Mouse (Mus musculus): ENCODE measurements around the gene Aasdh. TPM values are rescaled to one million over a fixed set of nuclear protein-coding genes. Genes with fewer than 3 reads are reported as not detected.
A peak's percentile ranks its signal among the peaks of the same experiment; 100 is the strongest.

The Aasdh gene
- polyA plus RNA-seq, 1 experiment: 9.8 TPM

DNA sequence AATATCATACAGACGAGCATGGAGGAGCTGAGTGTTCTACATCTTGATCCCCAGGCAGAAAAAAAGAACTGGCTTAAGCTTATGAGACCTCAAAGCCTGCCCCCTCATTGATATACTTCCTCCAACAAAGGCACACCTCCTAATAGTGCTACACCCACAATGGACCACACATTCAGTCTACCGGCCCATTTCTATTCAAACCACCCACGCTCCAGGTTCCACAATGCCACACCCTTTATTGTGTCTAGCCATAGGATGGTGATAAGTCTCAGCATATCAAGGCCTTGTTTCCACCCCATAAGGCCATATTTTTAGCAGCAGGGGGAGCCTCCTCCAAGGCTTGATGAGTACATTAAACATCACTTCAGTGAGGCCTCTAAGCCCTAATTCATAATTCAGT is 5.5 kb upstream of the Aasdh start:
- H3K27me3 ChIP-seq (ENCODE audit: control insufficient read depth, insufficient read depth, low read length): no peaks in the 10 kb centered on the region
- no peaks in the 10 kb centered on the region for H3K4me1 ChIP-seq (ENCODE audit: control insufficient read depth, insufficient read depth, insufficient read length)
- no peak overlapping the region for H3K4me3 ChIP-seq (ENCODE audit: extremely low read depth, insufficient read depth, insufficient read length)
- no peak for DNase-seq (ENCODE audit: low read depth in 1 of 2, low spot score in 2 of 2)
- WGBS: 80% methylated on average over 3 of the region's 3 CpGs
- no peak overlapping the region for H3K27ac ChIP-seq (ENCODE audit: insufficient read depth, low read length)
- TF ChIP-seq POLR2A (IDR thresholded peaks at IDR 0.05; ENCODE audit: low read depth, low read length) (no peak), CTCF (IDR thresholded peaks at IDR 0.05; ENCODE audit: extremely low read depth, insufficient read depth, insufficient read length, insufficient replicate concordance) (no peak)
- H3K36me3 ChIP-seq (ENCODE audit: control insufficient read depth, insufficient read depth, low read length): peaks cover 6% of the 10 kb centered on the region

DNA sequence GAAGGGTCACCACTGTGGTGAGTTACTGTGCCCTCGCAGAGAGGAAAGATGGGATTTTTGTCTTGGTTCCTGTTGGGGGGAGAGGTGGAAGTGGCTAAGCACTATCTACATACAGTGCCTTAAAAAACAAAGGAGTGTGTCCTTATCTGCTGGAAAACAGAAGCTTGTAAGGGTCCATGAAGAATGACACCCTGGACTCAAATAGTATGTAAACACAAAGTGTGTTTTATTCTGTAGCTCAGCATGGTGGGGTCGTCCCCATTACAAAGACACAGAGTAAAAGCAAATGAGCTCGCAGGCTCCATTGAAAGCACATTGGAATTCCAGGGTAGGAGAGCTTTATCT is 813 bp upstream of the Aasdh start:
- Histone ChIP-seq H3K27ac (ENCODE audit: insufficient read depth, low read length) (no peak overlapping the region), H3K4me1 (ENCODE audit: control insufficient read depth, insufficient read depth, insufficient read length) (no peaks in the 10 kb centered on the region), H3K4me3 (ENCODE audit: extremely low read depth, insufficient read depth, insufficient read length) (peak overlapping the region; percentile 74; the same call in 1 of the 2 replicates), H3K36me3 (ENCODE audit: control insufficient read depth, insufficient read depth, low read length) (no peaks in the 10 kb centered on the region), H3K27me3 (ENCODE audit: control insufficient read depth, insufficient read depth, low read length) (no peaks in the 10 kb centered on the region)
- DNase-seq (ENCODE audit: low read depth in 1 of 2, low spot score in 2 of 2): no peak
- TF ChIP-seq POLR2A (IDR thresholded peaks at IDR 0.05; ENCODE audit: low read depth, low read length) (no peak), CTCF (IDR thresholded peaks at IDR 0.05; ENCODE audit: extremely low read depth, insufficient read depth, insufficient read length, insufficient replicate concordance) (no peak)
- WGBS: 43% methylated on average over 3 of the region's 3 CpGs

DNA sequence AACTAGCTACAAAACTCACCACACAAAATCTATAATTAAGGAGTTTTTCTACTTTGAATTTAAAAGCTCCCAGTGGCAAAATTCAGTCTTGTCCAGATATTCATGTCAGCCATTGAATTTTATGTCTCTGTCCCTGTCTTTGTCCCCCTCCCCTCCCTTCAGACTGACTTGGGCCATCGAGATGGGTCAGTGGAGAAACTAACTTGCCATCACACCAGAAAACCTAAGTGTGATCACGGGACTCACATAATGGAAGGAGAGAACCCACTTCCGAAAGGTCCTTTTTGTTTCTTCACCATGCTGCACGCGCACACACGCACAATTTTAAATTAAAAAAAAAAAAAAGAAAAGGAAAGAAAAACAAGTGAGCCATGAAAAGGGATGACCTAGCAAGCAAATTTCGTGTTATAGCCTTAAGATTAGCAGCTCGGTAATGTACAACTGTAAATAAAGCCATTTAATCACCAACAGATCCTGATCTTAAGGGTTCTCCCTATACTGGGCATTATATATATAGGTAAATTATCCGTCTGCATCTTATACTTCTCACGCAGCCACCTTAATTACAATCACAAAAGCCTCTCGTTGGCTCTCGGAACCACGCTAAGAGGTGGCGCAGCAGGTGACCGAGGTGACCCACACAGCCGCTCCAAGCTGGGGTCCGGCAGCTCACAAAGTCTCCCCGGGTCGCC is 455 bp downstream of the Aasdh start:
- WGBS: under 1% methylated on average over 19 of the region's 19 CpGs
- Histone ChIP-seq H3K27ac (ENCODE audit: insufficient read depth, low read length) (peak overlapping the region; percentile 82), H3K4me1 (ENCODE audit: control insufficient read depth, insufficient read depth, insufficient read length) (no peaks in the 10 kb centered on the region), H3K36me3 (ENCODE audit: control insufficient read depth, insufficient read depth, low read length) (no peaks in the 10 kb centered on the region), H3K27me3 (ENCODE audit: control insufficient read depth, insufficient read depth, low read length) (no peaks in the 10 kb centered on the region), H3K4me3 (ENCODE audit: extremely low read depth, insufficient read depth, insufficient read length) (peak overlapping the region; percentile 74)
- peak in 1 of 2 experiments; percentile 9 for DNase-seq (ENCODE audit: low read depth in 1 of 2, low spot score in 2 of 2)
- no peak for TF ChIP-seq POLR2A (IDR thresholded peaks at IDR 0.05; ENCODE audit: low read depth, low read length)

DNA sequence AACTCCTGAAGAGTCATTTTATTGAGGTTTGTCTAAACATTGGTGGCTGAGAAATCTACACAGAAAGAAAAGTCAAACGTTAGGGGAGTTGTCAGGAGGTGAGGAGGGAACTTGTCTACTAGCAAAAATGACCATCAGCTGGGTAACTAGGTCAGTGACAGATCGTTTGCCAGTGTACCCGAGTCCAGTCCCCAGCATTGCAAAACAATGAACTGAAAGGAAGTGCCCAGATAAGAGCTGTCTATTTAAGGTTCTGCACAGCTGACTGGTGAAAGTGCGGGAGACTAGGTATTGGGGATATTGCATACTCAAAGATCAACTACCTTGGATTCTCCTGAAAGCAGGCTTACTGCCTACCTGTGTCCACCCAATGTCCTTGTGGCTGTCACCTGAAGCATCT is 3.2 kb downstream of the Aasdh start:
- H3K27ac ChIP-seq (ENCODE audit: insufficient read depth, low read length): no peak overlapping the region

DNA sequence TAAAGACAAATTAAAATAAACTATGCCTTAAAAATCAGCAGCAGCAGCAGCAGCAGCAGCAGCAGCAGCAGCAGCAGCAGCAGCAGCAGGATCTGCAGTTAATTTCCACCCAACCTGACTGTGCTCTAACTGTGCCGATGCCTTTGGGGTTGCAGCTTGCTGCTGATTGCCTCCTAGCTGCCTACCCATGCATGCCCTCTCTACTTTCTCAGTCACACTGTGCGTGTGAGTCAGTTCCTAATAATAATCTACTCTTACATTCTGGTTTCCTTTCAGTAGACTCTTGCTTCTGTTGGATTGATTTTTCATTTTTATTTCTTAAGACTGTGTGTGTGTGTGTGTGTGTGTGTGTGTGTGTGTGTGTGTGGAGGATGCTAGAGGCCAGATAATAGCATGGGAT is 12.2 kb downstream of the Aasdh start:
- no peaks in the 10 kb centered on the region for H3K27me3 ChIP-seq (ENCODE audit: control insufficient read depth, insufficient read depth, low read length)
- TF ChIP-seq CTCF (IDR thresholded peaks at IDR 0.05; ENCODE audit: extremely low read depth, insufficient read depth, insufficient read length, insufficient replicate concordance) (no peak), POLR2A (IDR thresholded peaks at IDR 0.05; ENCODE audit: low read depth, low read length) (no peak)
- no peaks in the 10 kb centered on the region; the same call in 1 of the 2 replicates for H3K4me1 ChIP-seq (ENCODE audit: control insufficient read depth, insufficient read depth, insufficient read length)
- H3K4me3 ChIP-seq (ENCODE audit: extremely low read depth, insufficient read depth, insufficient read length): no peak overlapping the region
- no peak overlapping the region for H3K27ac ChIP-seq (ENCODE audit: insufficient read depth, low read length)
- peaks cover 8% of the 10 kb centered on the region for H3K36me3 ChIP-seq (ENCODE audit: control insufficient read depth, insufficient read depth, low read length)
- 48% methylated on average over 2 of the region's 2 CpGs for WGBS
- no peak for DNase-seq (ENCODE audit: low read depth in 1 of 2, low spot score in 2 of 2)

More for the DNA sequence above, 3.2 kb downstream of the Aasdh start:
- H3K36me3 ChIP-seq (ENCODE audit: control insufficient read depth, insufficient read depth, low read length): no peaks in the 10 kb centered on the region
- 82% methylated on average over 4 of the region's 4 CpGs for WGBS
- no peak overlapping the region for H3K4me3 ChIP-seq (ENCODE audit: extremely low read depth, insufficient read depth, insufficient read length)
- TF ChIP-seq CTCF (IDR thresholded peaks at IDR 0.05; ENCODE audit: extremely low read depth, insufficient read depth, insufficient read length, insufficient replicate concordance): no peak
- TF ChIP-seq POLR2A (IDR thresholded peaks at IDR 0.05; ENCODE audit: low read depth, low read length): no peak
- no peak for DNase-seq (ENCODE audit: low read depth in 1 of 2, low spot score in 2 of 2)
- H3K4me1 ChIP-seq (ENCODE audit: control insufficient read depth, insufficient read depth, insufficient read length): no peaks in the 10 kb centered on the region
- no peaks in the 10 kb centered on the region for H3K27me3 ChIP-seq (ENCODE audit: control insufficient read depth, insufficient read depth, low read length)

DNA sequence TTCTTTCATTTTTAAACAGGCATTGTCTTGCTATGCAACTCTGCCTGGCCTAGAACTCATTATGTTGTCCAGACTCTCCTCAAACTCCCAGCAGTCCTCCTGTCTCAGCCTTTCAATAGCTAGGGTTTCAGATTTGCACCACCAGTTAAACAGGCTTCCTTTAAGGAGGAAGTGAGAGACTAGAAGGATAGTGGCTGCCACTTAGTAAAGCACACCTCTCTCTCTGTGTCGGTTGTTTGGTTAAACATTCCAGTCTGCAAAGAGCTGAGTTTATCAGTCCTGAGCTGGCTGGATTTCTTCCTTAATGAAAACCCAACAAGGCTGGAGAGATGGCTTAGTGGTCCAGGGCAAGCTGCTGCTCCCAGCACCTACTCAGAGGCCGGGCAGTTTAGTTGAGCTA is 12.7 kb downstream of the Aasdh start:
- peaks cover 8% of the 10 kb centered on the region for H3K36me3 ChIP-seq (ENCODE audit: control insufficient read depth, insufficient read depth, low read length)
- no peak for TF ChIP-seq CTCF (IDR thresholded peaks at IDR 0.05; ENCODE audit: extremely low read depth, insufficient read depth, insufficient read length, insufficient replicate concordance)
- no peak for TF ChIP-seq POLR2A (IDR thresholded peaks at IDR 0.05; ENCODE audit: low read depth, low read length)
- no peak for DNase-seq (ENCODE audit: low read depth in 1 of 2, low spot score in 2 of 2)
- no peak overlapping the region for H3K4me3 ChIP-seq (ENCODE audit: extremely low read depth, insufficient read depth, insufficient read length)
- WGBS: 55% methylated on average over 2 of the region's 2 CpGs
- peak overlapping the region; percentile 44; the same call in 1 of the 2 replicates for H3K27ac ChIP-seq (ENCODE audit: insufficient read depth, low read length)
- H3K4me1 ChIP-seq (ENCODE audit: control insufficient read depth, insufficient read depth, insufficient read length): no peaks in the 10 kb centered on the region; the same call in 1 of the 2 replicates
- H3K27me3 ChIP-seq (ENCODE audit: control insufficient read depth, insufficient read depth, low read length): no peaks in the 10 kb centered on the region

DNA sequence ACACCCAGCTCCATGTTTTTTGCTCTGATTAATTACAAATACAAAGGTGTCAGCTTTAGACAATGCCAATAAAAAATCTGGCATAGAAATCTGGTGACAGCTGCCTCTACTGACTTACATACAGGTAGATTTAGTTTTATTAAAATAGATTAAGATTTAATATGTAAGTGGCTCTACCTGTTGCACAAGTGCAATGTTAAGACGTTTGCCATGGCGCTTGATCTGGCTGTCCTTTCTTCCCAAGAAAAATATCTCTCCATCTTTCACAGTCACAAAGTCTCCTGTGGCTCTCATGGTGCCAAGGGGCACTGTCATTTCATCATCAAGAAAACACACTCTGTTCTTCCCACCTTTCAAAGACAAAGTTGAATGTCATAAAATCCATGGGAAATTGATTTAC is 18.3 kb downstream of the Aasdh start:
- 93% methylated on average over 2 of the region's 2 CpGs for WGBS
- peaks cover 21% of the 10 kb centered on the region for H3K36me3 ChIP-seq (ENCODE audit: control insufficient read depth, insufficient read depth, low read length)
- no peak for DNase-seq (ENCODE audit: low read depth in 1 of 2, low spot score in 2 of 2)

More for the DNA sequence above, 18.3 kb downstream of the Aasdh start:
- no peak overlapping the region for H3K4me3 ChIP-seq (ENCODE audit: extremely low read depth, insufficient read depth, insufficient read length)
- TF ChIP-seq POLR2A (IDR thresholded peaks at IDR 0.05; ENCODE audit: low read depth, low read length) (no peak), CTCF (IDR thresholded peaks at IDR 0.05; ENCODE audit: extremely low read depth, insufficient read depth, insufficient read length, insufficient replicate concordance) (no peak)
- no peaks in the 10 kb centered on the region for H3K27me3 ChIP-seq (ENCODE audit: control insufficient read depth, insufficient read depth, low read length)
- H3K4me1 ChIP-seq (ENCODE audit: control insufficient read depth, insufficient read depth, insufficient read length): no peaks in the 10 kb centered on the region
- H3K27ac ChIP-seq (ENCODE audit: insufficient read depth, low read length): no peak overlapping the region
